Mouse (Mus musculus) cerebellum, postnatal 10 days (tissue): ENCODE measurements around the gene Dync1i2.
A peak's percentile ranks its signal among the peaks of the same experiment; 100 is the strongest.

Experiments used
- DNase-seq, 2 experiments: peaks; one replicate each; pipeline ENCODE4 v3.0.0; 2021; ENCODE audit warnings: mixed read lengths in 2 of 2

The Dync1i2 gene

GRCm38 (mm10) chr2:71203819-71204432 is 7.6 kb upstream of the Dync1i2 start:
- no peak for DNase-seq

GRCm38 (mm10) chr2:71209041-71209755 is 2.3 kb upstream of the Dync1i2 start:
- DNase-seq, result no peak

- no peak for DNase-seq
These were observed 410 bp upstream of the Dync1i2 start for GRCm38 (mm10) chr2:71211096-71211495.

GRCm38 (mm10) chr2:71212360-71212726 is 837 bp downstream of the Dync1i2 start:
- no peak for DNase-seq

GRCm38 (mm10) chr2:71221020-71221419 is 9.5 kb downstream of the Dync1i2 start:
- DNase-seq, result no peak

GRCm38 (mm10) chr2:71227398-71227797 is 15.9 kb downstream of the Dync1i2 start:
- DNase-seq, result no peak

GRCm38 (mm10) chr2:71229603-71230002 is 18.1 kb downstream of the Dync1i2 start:
- DNase-seq, result no peak

- DNase-seq, result no peak
These were observed 20.4 kb downstream of the Dync1i2 start for GRCm38 (mm10) chr2:71231951-71232350.

- no peak for DNase-seq
These were observed 21.5 kb downstream of the Dync1i2 start for GRCm38 (mm10) chr2:71232976-71233375.

GRCm38 (mm10) chr2:71235420-71235819 is 23.9 kb downstream of the Dync1i2 start:
- DNase-seq, result no peak

- DNase-seq, result no peak
These were observed 24.5 kb downstream of the Dync1i2 start for GRCm38 (mm10) chr2:71236009-71236408.

- DNase-seq, result no peak
These were observed 30.0 kb downstream of the Dync1i2 start for GRCm38 (mm10) chr2:71241505-71241904.

GRCm38 (mm10) chr2:71242180-71242579 is 30.7 kb downstream of the Dync1i2 start:
- DNase-seq, result no peak

- DNase-seq, result peak; percentile 40 to 46
These were observed 31.7 kb downstream of the Dync1i2 start for GRCm38 (mm10) chr2:71243058-71243672.

GRCm38 (mm10) chr2:71244807-71245206 is 33.3 kb downstream of the Dync1i2 start:
- DNase-seq, result peak; percentile 51 to 68

GRCm38 (mm10) chr2:71245416-71245815 is 33.9 kb downstream of the Dync1i2 start:
- DNase-seq, result peak; percentile 95 to 98

- peak in 1 of 2 experiments; percentile 33 for DNase-seq
These were observed 34.6 kb downstream of the Dync1i2 start for GRCm38 (mm10) chr2:71246096-71246495.

- DNase-seq, result no peak
These were observed 36.6 kb downstream of the Dync1i2 start for GRCm38 (mm10) chr2:71248071-71248470.

- DNase-seq, result peak; percentile 40 to 43
These were observed 39.3 kb downstream of the Dync1i2 start for GRCm38 (mm10) chr2:71250841-71251240.

GRCm38 (mm10) chr2:71254836-71255235 is 43.3 kb downstream of the Dync1i2 start:
- no peak for DNase-seq

- DNase-seq, result no peak
These were observed 45.1 kb downstream of the Dync1i2 start for GRCm38 (mm10) chr2:71256581-71256980.

GRCm38 (mm10) chr2:71264585-71264984 is 53.1 kb downstream of the Dync1i2 start:
- no peak for DNase-seq

- no peak for DNase-seq
These were observed 57.2 kb downstream of the Dync1i2 start for GRCm38 (mm10) chr2:71268691-71269090.

GRCm38 (mm10) chr2:71269332-71269731 is 57.8 kb downstream of the Dync1i2 start:
- no peak for DNase-seq
